Mouse (Mus musculus): ENCODE results near the gene Cd2.

DNA sequence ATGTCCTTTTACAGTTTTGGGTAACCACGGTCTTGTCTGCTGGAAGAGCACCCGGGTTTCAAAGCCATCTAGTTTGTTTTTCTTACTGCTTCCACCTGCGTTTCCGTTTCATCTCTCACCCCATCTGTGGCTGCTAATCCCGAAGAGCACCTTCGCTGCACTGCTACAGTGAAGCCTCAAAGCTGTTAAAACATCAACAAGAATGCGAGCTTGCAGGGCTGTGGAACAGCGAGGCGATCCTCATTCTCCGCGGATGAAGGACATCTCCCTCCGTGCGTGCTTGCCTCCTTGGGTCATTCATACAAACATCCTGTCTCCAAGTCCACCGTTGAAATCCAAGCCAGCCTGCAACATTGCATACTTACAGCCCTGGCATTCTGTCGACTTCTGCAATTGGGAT lies 51.5 kb downstream of the Cd2 start:
- TF ChIP-seq CTCF (IDR thresholded peaks at IDR 0.05; ENCODE audit: borderline replicate concordance, insufficient read depth, low read depth, low read length) = no peak
- TF ChIP-seq POLR2A (IDR thresholded peaks at IDR 0.05; ENCODE audit: borderline replicate concordance, insufficient read depth, low read length) = no peak

Data from cerebellum, adult 2 months (tissue).